ENCODE assay signal across 9 mouse cellular contexts in the genomic region with DNA sequence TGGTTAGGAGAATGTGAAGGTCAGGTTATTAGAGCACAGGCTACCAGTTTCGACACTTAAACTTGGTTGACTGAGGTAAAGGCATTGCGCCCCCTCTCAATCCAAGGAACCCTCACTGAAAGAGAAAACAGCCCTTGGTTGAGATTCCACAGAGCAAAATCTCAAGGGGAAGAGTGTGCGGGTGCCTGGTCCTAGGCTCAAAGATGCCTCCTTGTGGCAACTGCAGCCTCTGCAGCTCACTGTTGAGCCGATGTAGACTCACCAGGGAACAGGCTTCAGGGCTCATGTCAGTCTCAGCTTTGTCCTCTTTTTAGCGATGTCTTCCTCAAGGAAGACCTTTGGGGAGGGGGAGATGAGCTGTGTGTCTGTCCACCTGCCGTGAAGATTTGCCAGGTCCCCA.
A peak's percentile ranks its signal among the peaks of the same experiment; 100 is the strongest.
DNase-seq lines count a peak whose midpoint lies in the region; ATAC-seq lines count a peak whose summit lies in the region.
"Had no signal": no experiment of that assay in that cellular context is flagged by ENCODE, and none has a peak within 500 bp of the region (broad histone marks: within the 10 kb centered on the region; RNA-seq: fewer than 3 reads in every experiment).

No protein-coding gene starts in this region.

- 43% methylated on average over 6 of the region's 6 CpGs for WGBS in neural tube, embryonic 15.5 days
- 37% methylated on average over 6 of the region's 6 CpGs for WGBS in forebrain, embryonic 14.5 days

- no peak overlapping the region for H3K27ac ChIP-seq in neural tube, embryonic 15.5 days (replicated peaks)
- H3K27ac ChIP-seq in forebrain, embryonic 14.5 days (ENCODE audit: low read depth, low read length), result no peak overlapping the region
- H3K27ac ChIP-seq: embryonic facial prominence, embryonic 12.5 days had no signal

- H3K4me2 ChIP-seq in neural tube, embryonic 15.5 days, result no peak overlapping the region
- H3K4me2 ChIP-seq in forebrain, embryonic 14.5 days (ENCODE audit: low read length), result no peak overlapping the region
- H3K4me2 ChIP-seq: embryonic facial prominence, embryonic 12.5 days had no signal

- ATAC-seq in neural tube, embryonic 15.5 days (ENCODE audit: low FRiP score), result no peak
- ATAC-seq in forebrain, embryonic 14.5 days, result no peak
- ATAC-seq in hematopoietic stem cell, adult 5-6 weeks (replicated peaks in 1 of 2; ENCODE audit: insufficient read depth in 1 of 2, low FRiP score in 2 of 2, low TSS enrichment in 1 of 2, low read depth in 1 of 2, poor library complexity in 2 of 2, severe bottlenecking in 2 of 2), result peak; percentile 84 to 86

- no peaks in the 10 kb centered on the region for H3K36me3 ChIP-seq in neural tube, embryonic 15.5 days
- H3K36me3 ChIP-seq in forebrain, embryonic 14.5 days (ENCODE audit: control insufficient read depth, insufficient read depth, low read length), result no peaks in the 10 kb centered on the region
- H3K36me3 ChIP-seq in megakaryocyte, embryonic 14.5 days (replicated peaks; ENCODE audit: low read length), result no peaks in the 10 kb centered on the region
- H3K36me3 ChIP-seq: embryonic facial prominence, embryonic 12.5 days had no signal

- H3K4me1 ChIP-seq in neural tube, embryonic 15.5 days, result no peaks in the 10 kb centered on the region
- no peaks in the 10 kb centered on the region for H3K4me1 ChIP-seq in forebrain, embryonic 14.5 days (ENCODE audit: control insufficient read depth, insufficient read depth, low read length)
- H3K4me1 ChIP-seq in megakaryocyte, embryonic 14.5 days, result peaks cover 38% of the 10 kb centered on the region
- H3K4me1 ChIP-seq: embryonic facial prominence, embryonic 12.5 days had no signal

- no peak overlapping the region for H3K4me3 ChIP-seq in neural tube, embryonic 15.5 days (replicated peaks)
- H3K4me3 ChIP-seq in forebrain, embryonic 14.5 days (ENCODE audit: low read depth, low read length), result no peak overlapping the region
- peak overlapping the region; percentile 28 for H3K4me3 ChIP-seq in megakaryocyte, embryonic 14.5 days (replicated peaks)
- H3K4me3 ChIP-seq: embryonic facial prominence, embryonic 12.5 days had no signal

- DNase-seq in neural tube, embryonic 10.5 days (ENCODE audit: extremely low spot score, low spot score), result peak; percentile 44
- peak; percentile 4 for DNase-seq in brain, embryonic 18.5 days (ENCODE audit: low read depth, low spot score)
- DNase-seq in forebrain, embryonic 14.5 days (ENCODE audit: low spot score), result peak; percentile 55
- peak; percentile 35 to 66 for DNase-seq in layer of hippocampus, postnatal 25 days (ENCODE audit: extremely low spot score in 1 of 2, low spot score in 1 of 2)
- DNase-seq in testis, postnatal 14 days (ENCODE audit: low spot score), result peak; percentile 17

- no peaks in the 10 kb centered on the region for H3K9me3 ChIP-seq in neural tube, embryonic 15.5 days (replicated peaks)
- H3K9me3 ChIP-seq in forebrain, embryonic 14.5 days (replicated peaks; ENCODE audit: control insufficient read depth, low read length), result no peaks in the 10 kb centered on the region
- H3K9me3 ChIP-seq in megakaryocyte, embryonic 14.5 days, result no peaks in the 10 kb centered on the region
- H3K9me3 ChIP-seq: embryonic facial prominence, embryonic 12.5 days had no signal

- no peaks in the 10 kb centered on the region for H3K27me3 ChIP-seq in neural tube, embryonic 15.5 days (replicated peaks)
- H3K27me3 ChIP-seq in forebrain, embryonic 14.5 days (replicated peaks; ENCODE audit: control insufficient read depth, insufficient read depth, low read length), result no peaks in the 10 kb centered on the region
- peaks cover 1% of the 10 kb centered on the region for H3K27me3 ChIP-seq in megakaryocyte, embryonic 14.5 days (replicated peaks)
- H3K27me3 ChIP-seq: embryonic facial prominence, embryonic 12.5 days had no signal

- no peak overlapping the region for H3K9ac ChIP-seq in neural tube, embryonic 15.5 days (replicated peaks)
- H3K9ac ChIP-seq in forebrain, embryonic 14.5 days (ENCODE audit: low read length), result no peak overlapping the region
- H3K9ac ChIP-seq: embryonic facial prominence, embryonic 12.5 days had no signal

Comparison
In these comparisons a context has a peak if more than half of its experiments do, and no peak if none do; other contexts are left out.
1. DNase-seq: peak in every context shown above with its lines; median percentile 55 in forebrain, embryonic 14.5 days; 50 in layer of hippocampus, postnatal 25 days; 44 in neural tube, embryonic 10.5 days; 17 in testis, postnatal 14 days; 4 in brain, embryonic 18.5 days.
2. ATAC-seq: peak in hematopoietic stem cell, adult 5-6 weeks (2 of 2); none in neural tube, embryonic 15.5 days (single experiment) and forebrain, embryonic 14.5 days (single experiment).